Mouse (Mus musculus) stomach, embryonic 16.5 days (tissue): ENCODE measurements around the gene Scd2. TPM values are rescaled to one million over a fixed set of nuclear protein-coding genes. Genes with fewer than 3 reads are reported as not detected.

Experiments
- ATAC-seq: fragments of 200-750 bp; cut with Nextera tagmentation; 2 replicates; pipeline ENCODE4 v1.8.0; 2017; ENCODE audit warnings: moderate number of reproducible peaks, moderate TSS enrichment; ENCODE audit not compliant: insufficient read depth, low FRiP score
- H3K27ac ChIP-seq: fragments of 300-500 bp; sonication (generic); 2 replicates; pipeline ENCODE4 v1.5.1; 2014; ENCODE audit warnings: low read length
- H3K27me3 ChIP-seq: fragments of 300-500 bp; sonication (generic); 2 replicates; pipeline ENCODE4 v1.6.1; 2014; ENCODE audit warnings: low read length, control low read depth, mixed read lengths; ENCODE audit not compliant: control insufficient read depth, insufficient read depth
- H3K36me3 ChIP-seq: fragments of 300-500 bp; sonication (generic); 2 replicates; pipeline ENCODE4 v1.6.1; 2014; ENCODE audit warnings: low read length; ENCODE audit not compliant: control insufficient read depth, insufficient read depth
- H3K4me1 ChIP-seq: fragments of 300-500 bp; sonication (generic); 2 replicates; pipeline ENCODE4 v1.6.1; 2014; ENCODE audit warnings: low read length, control low read depth, mixed read lengths; ENCODE audit not compliant: control insufficient read depth, insufficient read depth
- H3K4me2 ChIP-seq: fragments of 300-500 bp; sonication (generic); 2 replicates; pipeline ENCODE4 v1.6.1; 2014; ENCODE audit warnings: low read depth, low read length, mixed read lengths
- H3K4me3 ChIP-seq: fragments of 300-500 bp; sonication (generic); replicated peaks from 2 replicates; pipeline ENCODE4 v1.5.1; 2014; ENCODE audit warnings: mild to moderate bottlenecking, low read length
- H3K9ac ChIP-seq: fragments of 300-500 bp; sonication (generic); 2 replicates; pipeline ENCODE4 v1.6.1; 2014; ENCODE audit warnings: low read length
- H3K9me3 ChIP-seq: fragments of 300-500 bp; sonication (generic); replicated peaks from 2 replicates; pipeline ENCODE4 v1.6.1; 2016; ENCODE audit warnings: low read length, control low read depth; ENCODE audit not compliant: control insufficient read depth
- WGBS: fragments of 180-500 bp; shearing (Covaris S2); extraction: QIAGEN DNeasy Blood & Tissue Kit; methylation state at CpG from one replicate; pipeline ENCODE4 v1.1.7; 2014; 5-methylcytosine and 5-hydroxymethylcytosine counted together
- microRNA-seq: library from miRNA; unstranded; fragments of <30 nt; microRNA quantifications from one replicate; pipeline ENCODE4, GENCODE M21; 2016
- polyA plus RNA-seq: library from polyadenylated mRNA; unstranded; fragments of >200 nt; fragmentation: Nextera tagmentation; extraction: Ambion mirVana; gene quantifications from 2 replicates; pipeline ENCODE4 v1.2.1, GENCODE M21; 2015

Scd2 gene
- polyA plus RNA-seq, 1 experiment from 2014 or later = 329 TPM

GRCm38 (mm10) chr19:44349689-44350088 lies 56.2 kb downstream of the Scd2 start:
- WGBS = 88% methylated on average over 8 of the region's 8 CpGs
- no peak overlapping the region for H3K27ac ChIP-seq
- H3K27me3 ChIP-seq = no peaks in the 10 kb centered on the region
- no peaks in the 10 kb centered on the region for H3K4me1 ChIP-seq
- no peak overlapping the region for H3K4me3 ChIP-seq
- ATAC-seq = no peak
- no peak overlapping the region for H3K9ac ChIP-seq
- H3K4me2 ChIP-seq = no peak overlapping the region
- no peaks in the 10 kb centered on the region for H3K36me3 ChIP-seq
- no peaks in the 10 kb centered on the region for H3K9me3 ChIP-seq

GRCm38 (mm10) chr19:44351756-44352155 lies 58.3 kb downstream of the Scd2 start:
- H3K27ac ChIP-seq = no peak overlapping the region
- H3K4me3 ChIP-seq = no peak overlapping the region
- H3K27me3 ChIP-seq = no peaks in the 10 kb centered on the region
- 77% methylated on average over 7 of the region's 7 CpGs for WGBS
- H3K4me2 ChIP-seq = no peak overlapping the region
- H3K9ac ChIP-seq = no peak overlapping the region
- ATAC-seq = no peak
- H3K9me3 ChIP-seq = no peaks in the 10 kb centered on the region
- no peaks in the 10 kb centered on the region for H3K36me3 ChIP-seq
- H3K4me1 ChIP-seq = no peaks in the 10 kb centered on the region

Small RNA genes within 50 kb of the gene (microRNA-seq; reads per million reads assigned to microRNA genes)
- gene Mir5114 = 2.3 reads per million, percentile 11 among the genes with 10 or more reads in this experiment

Other genes with a start within 250 kb of the Scd2 start
- 48.9 and 56.6 TPM in 2 replicates for gene Erlin1, start 223.9 kb upstream of the Scd2 start, polyA plus RNA-seq
- gene Chuk, start 186.2 kb upstream of the Scd2 start, polyA plus RNA-seq = 38.9 and 44.0 TPM in 2 replicates
- 26.1 and 29.2 TPM in 2 replicates for gene Cwf19l1, start 157.8 kb upstream of the Scd2 start, polyA plus RNA-seq
- gene Bloc1s2, start 147.2 kb upstream of the Scd2 start, polyA plus RNA-seq = 74.2 and 77.2 TPM in 2 replicates
- gene Pkd2l1, start 101.2 kb upstream of the Scd2 start, polyA plus RNA-seq = not detected in 2 replicates
- 0.11 and 0.18 TPM in 2 replicates for gene Scd3, start 90.4 kb upstream of the Scd2 start, polyA plus RNA-seq
- 0.14 and 0.39 TPM in 2 replicates for gene Scd4, start 39.4 kb downstream of the Scd2 start, polyA plus RNA-seq
- gene Scd1, start 114.2 kb downstream of the Scd2 start, polyA plus RNA-seq = 4.5 and 5.1 TPM in 2 replicates
- gene Wnt8b, start 199.8 kb downstream of the Scd2 start, polyA plus RNA-seq = not detected in 2 replicates